Mouse (Mus musculus) E14TG2a.4 (cell line): ENCODE measurements around the gene Slc4a4.

Experiments used
- CTCF ChIP-seq: conservative IDR thresholded peaks from 2 replicates; pipeline ENCODE4 v1.5.1; 2014; ENCODE audit warnings: low read length
- NANOG ChIP-seq: IDR thresholded peaks from 2 replicates; pipeline ENCODE4 v1.6.1; 2014; ENCODE audit warnings: borderline replicate concordance, low read length, mixed read lengths
- POU5F1 ChIP-seq: IDR thresholded peaks from 2 replicates; pipeline ENCODE4 v1.6.1; 2014; ENCODE audit warnings: low read length, borderline replicate concordance

DNA sequence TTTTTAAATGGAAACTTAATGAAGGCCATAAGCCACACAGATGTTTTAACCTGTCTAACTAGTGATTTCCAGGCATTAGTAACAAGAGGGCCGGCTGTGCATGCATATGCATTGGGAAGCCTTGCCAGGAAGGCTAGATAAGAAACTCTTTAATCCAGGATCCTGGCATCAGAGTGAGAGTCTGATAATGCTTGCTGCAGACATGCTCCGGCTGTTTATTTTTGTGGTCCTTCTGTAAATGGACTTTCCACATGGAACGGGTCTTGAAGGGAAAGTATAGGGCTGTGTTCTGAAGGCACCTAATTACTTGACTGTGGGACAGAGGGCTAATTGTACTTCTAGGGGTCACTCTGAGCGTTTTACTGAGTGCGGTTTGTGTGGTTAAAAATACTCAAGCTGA is 157.2 kb downstream of the Slc4a4 start:
- TF ChIP-seq CTCF: no peak
- TF ChIP-seq POU5F1: no peak
- TF ChIP-seq NANOG: no peak
